Mouse (Mus musculus): Measurements from ENCODE around the gene Endod1. TPM values are rescaled to one million over a fixed set of nuclear protein-coding genes. Genes with fewer than 3 reads are reported as not detected.

Gene Endod1
- polyA plus RNA-seq (2015; fragmentation: Illumina TruSeq; extraction: RNeasy Lipid Tissue Mini Kit (QIAGEN cat#74804); ENCODE audit: insufficient read depth, low read depth, low replicate concordance): 6.4 TPM

DNA sequence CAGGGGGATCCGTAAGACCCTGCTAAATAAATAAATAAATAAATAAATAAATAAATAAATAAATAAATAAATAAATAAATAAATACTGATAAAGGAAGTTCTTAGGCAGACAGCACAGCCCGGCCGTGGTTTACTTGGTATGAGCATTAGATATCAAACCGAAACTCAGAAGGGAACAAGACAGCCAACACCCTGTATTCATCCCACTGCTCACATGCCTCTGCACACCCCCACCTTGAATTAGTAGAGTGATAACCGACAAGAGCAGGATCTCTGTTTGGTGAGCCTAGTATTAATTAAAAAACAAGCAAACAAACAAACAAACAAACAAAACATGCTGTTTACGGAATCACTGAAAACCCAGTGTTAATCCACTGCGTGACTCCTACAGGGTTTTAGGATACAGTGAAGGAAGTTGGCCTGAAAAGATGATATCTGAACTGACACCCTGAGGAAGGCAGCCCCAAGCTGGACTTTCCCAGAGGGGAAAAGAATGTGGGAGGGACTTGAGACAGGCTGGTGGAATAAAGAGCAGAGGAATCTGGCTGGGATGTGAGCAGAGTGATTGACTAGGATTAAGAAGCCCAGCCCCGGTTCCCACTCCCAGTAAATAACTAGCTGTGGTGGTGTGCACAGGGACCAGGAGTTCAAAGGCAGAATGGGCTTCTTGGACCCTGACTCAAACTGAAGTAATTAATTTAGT lies at the start of gene Endod1:
Gene Endod1 (minus strand): TSS at position 155 of the 703 bp plus-strand sequence.

Other genes starting within 250 kb of the Endod1 start
- gene Sesn3, start 106.4 kb downstream of the Endod1 start, polyA plus RNA-seq (2015; fragmentation: Illumina TruSeq; extraction: RNeasy Lipid Tissue Mini Kit (QIAGEN cat#74804); ENCODE audit: insufficient read depth, low read depth, low replicate concordance): 3.0 TPM
- gene Kdm4d, start 119.0 kb upstream of the Endod1 start, polyA plus RNA-seq (2015; fragmentation: Illumina TruSeq; extraction: RNeasy Lipid Tissue Mini Kit (QIAGEN cat#74804); ENCODE audit: insufficient read depth, low read depth, low replicate concordance): not detected
- 41.1 TPM for gene Cwc15, start 119.1 kb upstream of the Endod1 start, polyA plus RNA-seq (2015; fragmentation: Illumina TruSeq; extraction: RNeasy Lipid Tissue Mini Kit (QIAGEN cat#74804); ENCODE audit: insufficient read depth, low read depth, low replicate concordance)

Data from pancreas, adult 10 weeks (tissue).